Mouse (Mus musculus) limb, embryonic 14.5 days (tissue): ENCODE measurements around the gene Psmb6. TPM values are rescaled to one million over a fixed set of nuclear protein-coding genes. Genes with fewer than 3 reads are reported as not detected.

ENCODE experiments used
- ATAC-seq: fragments of 200-750 bp; cut with Nextera tagmentation; 2 replicates; pipeline ENCODE4 v1.8.0; 2017; ENCODE audit warnings: low read depth, moderate number of reproducible peaks, moderate TSS enrichment; ENCODE audit not compliant: low FRiP score
- DNase-seq: peaks from one replicate; pipeline ENCODE4 v3.0.0-alpha.2; 2015; ENCODE audit warnings: low spot score
- H3K27ac ChIP-seq: fragments of 300-500 bp; sonication (generic); replicated peaks from 2 replicates; pipeline ENCODE4 v1.5.1; 2014; ENCODE audit warnings: low read depth, mild to moderate bottlenecking, low read length, moderate library complexity, mixed read lengths
- H3K27me3 ChIP-seq: fragments of 300-500 bp; sonication (generic); 2 replicates; pipeline ENCODE4 v1.6.1; 2014; ENCODE audit warnings: low read length, mixed read lengths; ENCODE audit not compliant: control insufficient read depth, insufficient read depth
- H3K36me3 ChIP-seq: fragments of 300-500 bp; sonication (generic); 2 replicates; pipeline ENCODE4 v1.6.1; 2014; ENCODE audit warnings: mild to moderate bottlenecking, low read length, moderate library complexity, mixed read lengths; ENCODE audit not compliant: control insufficient read depth, insufficient read depth
- H3K4me1 ChIP-seq: fragments of 300-500 bp; sonication (generic); 2 replicates; pipeline ENCODE4 v1.6.1; 2014; ENCODE audit warnings: antibody characterized with exemption, low read length, mixed read lengths; ENCODE audit not compliant: control insufficient read depth, insufficient read depth
- H3K4me2 ChIP-seq: fragments of 300-500 bp; sonication (generic); replicated peaks from 2 replicates; pipeline ENCODE4 v1.6.1; 2014; ENCODE audit warnings: low read depth, mild to moderate bottlenecking, low read length, moderate library complexity; ENCODE audit not compliant: severe bottlenecking
- H3K4me3 ChIP-seq: fragments of 300-500 bp; sonication (generic); replicated peaks from 2 replicates; pipeline ENCODE4 v1.5.1; 2014; ENCODE audit warnings: low read length
- H3K9ac ChIP-seq: fragments of 300-500 bp; sonication (generic); 2 replicates; pipeline ENCODE4 v1.6.1; 2014; ENCODE audit warnings: mild to moderate bottlenecking, low read depth, low read length, moderate library complexity; ENCODE audit not compliant: severe bottlenecking
- H3K9me3 ChIP-seq: fragments of 300-500 bp; sonication (generic); 2 replicates; pipeline ENCODE4 v1.6.1; 2016; ENCODE audit warnings: low read length; ENCODE audit not compliant: control insufficient read depth
- POLR2A ChIP-seq: fragments of 200-500 bp; IDR thresholded peaks from 2 replicates; pipeline ENCODE4 v1.8.0; 2012; ENCODE audit warnings: inconsistent platforms, mild to moderate bottlenecking, moderate library complexity, borderline replicate concordance; ENCODE audit not compliant: insufficient read depth, insufficient read length; ENCODE audit errors: extremely low read depth
- WGBS: fragments of 180-500 bp; shearing (Covaris S2); extraction: QIAGEN DNeasy Blood & Tissue Kit; methylation state at CpG from one replicate; pipeline ENCODE4 v1.1.7; 2014; 5-methylcytosine and 5-hydroxymethylcytosine counted together
- polyA plus RNA-seq, 2 experiments: library from polyadenylated mRNA; depleted of rRNA in 1 of 2; stranded (reverse) in 1 of 2; unstranded in 1 of 2; fragments of >200 nt; fragmentation: Nextera tagmentation in 1 of 2; extraction: Ambion mirVana in 1 of 2; gene quantifications; 2 replicates each; pipeline versions ENCODE4 v1.2.1 to v1.2.3; 2012 to 2014

Psmb6 gene
- polyA plus RNA-seq, 2 experiments = 421 to 779 TPM

DNA sequence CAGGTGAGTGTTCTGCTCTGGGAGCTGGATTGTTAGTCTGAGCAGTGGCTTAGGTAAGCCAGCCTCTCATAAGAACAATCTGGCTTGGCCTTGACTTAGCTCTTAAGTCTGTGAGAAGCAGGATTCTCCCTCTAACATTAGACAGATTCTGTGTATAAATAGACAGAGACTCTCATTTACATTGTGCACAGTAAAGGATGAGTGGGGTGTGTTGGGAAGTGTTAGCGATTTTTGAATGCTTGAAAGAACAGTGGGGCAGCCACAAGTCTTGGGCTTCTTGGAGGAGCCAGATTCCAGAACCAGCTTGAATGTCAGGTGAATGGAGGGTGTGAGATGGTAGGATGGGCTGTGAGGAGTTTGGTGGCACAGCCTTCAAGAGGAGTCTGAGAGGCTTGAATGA lies 46.5 kb downstream of the Psmb6 start:
- H3K27me3 ChIP-seq = no peaks in the 10 kb centered on the region
- H3K4me2 ChIP-seq = no peak overlapping the region
- H3K9me3 ChIP-seq = no peaks in the 10 kb centered on the region
- DNase-seq = no peak
- no peak for TF ChIP-seq POLR2A
- ATAC-seq = no peak
- WGBS = 94% methylated on average over 1 of the region's 1 CpGs
- 0 out of 2 replicates have a peak, but pooled peaks cover 3% of the 10 kb centered on the region for H3K36me3 ChIP-seq
- H3K4me3 ChIP-seq = no peak overlapping the region
- H3K27ac ChIP-seq = no peak overlapping the region
- no peak overlapping the region for H3K9ac ChIP-seq
- H3K4me1 ChIP-seq = peaks cover 10% of the 10 kb centered on the region

DNA sequence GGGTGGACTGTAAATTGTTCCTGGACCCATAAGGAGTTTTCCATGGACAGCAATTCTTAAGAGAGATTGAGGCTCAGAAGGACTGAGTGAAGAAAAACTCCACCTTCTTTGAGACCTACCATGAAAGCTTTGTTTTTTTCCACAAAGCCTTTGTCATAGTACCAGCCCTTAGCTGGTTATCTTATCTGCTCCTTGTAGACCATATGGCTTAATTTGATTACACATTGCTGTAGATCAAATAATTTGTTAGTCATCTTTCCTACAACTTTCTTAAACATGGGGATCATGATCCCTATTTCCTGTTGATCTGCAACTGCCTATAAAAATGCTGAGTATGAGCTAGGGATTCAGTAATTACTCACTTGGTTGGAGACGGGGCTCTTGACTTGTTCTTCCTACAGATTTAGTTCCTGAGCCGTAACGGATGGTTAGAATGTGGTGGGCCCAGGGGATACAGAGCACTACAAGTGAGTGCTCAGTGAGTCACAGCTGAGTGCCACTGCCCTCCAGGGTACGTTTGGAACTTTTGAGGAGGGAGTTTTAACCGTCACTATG lies 47.3 kb downstream of the Psmb6 start:
- no peak for DNase-seq
- 58% methylated on average over 5 of the region's 5 CpGs for whole genome bisulfite sequencing
- Histone ChIP-seq H3K9me3 (no peaks in the 10 kb centered on the region), H3K36me3 (0 out of 2 replicates have a peak, but pooled peaks cover 3% of the 10 kb centered on the region), H3K4me2 (no peak overlapping the region), H3K27ac (no peak overlapping the region; the same call in 1 of the 2 replicates), H3K4me3 (no peak overlapping the region), H3K27me3 (no peaks in the 10 kb centered on the region), H3K9ac (no peak overlapping the region), H3K4me1 (peaks cover 13% of the 10 kb centered on the region)
- TF ChIP-seq POLR2A = no peak
- ATAC-seq = no peak

DNA sequence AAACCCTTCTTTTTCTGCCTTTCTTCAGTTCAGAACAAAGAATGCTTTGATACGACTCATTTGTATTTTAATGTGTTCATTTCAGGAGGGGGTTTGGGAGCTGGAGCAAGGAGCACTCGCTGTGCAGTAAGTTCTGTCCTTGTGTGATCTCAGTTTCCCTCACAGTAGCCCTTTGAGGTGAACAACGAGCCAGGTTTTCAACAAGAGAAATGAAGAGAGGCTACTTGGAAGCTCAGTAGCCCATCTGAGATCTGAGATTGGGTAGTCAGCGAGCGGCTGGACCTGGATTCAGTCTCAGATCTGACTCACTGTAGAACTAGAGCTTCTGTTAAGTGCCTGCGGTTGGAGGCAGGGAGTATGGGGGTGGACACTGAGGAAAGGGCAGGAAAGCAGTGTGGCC lies 48.7 kb downstream of the Psmb6 start:
- Histone ChIP-seq H3K4me1 (peaks cover 28% of the 10 kb centered on the region), H3K27ac (no peak overlapping the region), H3K36me3 (no peaks in the 10 kb centered on the region), H3K4me2 (no peak overlapping the region), H3K4me3 (no peak overlapping the region), H3K27me3 (no peaks in the 10 kb centered on the region), H3K9me3 (no peaks in the 10 kb centered on the region), H3K9ac (no peak overlapping the region)
- no peak for TF ChIP-seq POLR2A
- no peak for DNase-seq
- no peak for ATAC-seq
- WGBS = 69% methylated on average over 6 of the region's 6 CpGs

GRCm38 (mm10) chr11:70577201-70577600 lies 52.0 kb downstream of the Psmb6 start:
- no peak for DNase-seq
- H3K4me1 ChIP-seq = peaks cover 30% of the 10 kb centered on the region

More at GRCm38 (mm10) chr11:70577201-70577600, 52.0 kb downstream of the Psmb6 start:
- Histone ChIP-seq H3K9me3 (no peaks in the 10 kb centered on the region), H3K4me3 (no peak overlapping the region), H3K36me3 (no peaks in the 10 kb centered on the region), H3K27me3 (no peaks in the 10 kb centered on the region), H3K27ac (peak overlapping the region; percentile 38; the same call in 1 of the 2 replicates), H3K4me2 (no peak overlapping the region), H3K9ac (no peak overlapping the region)
- TF ChIP-seq POLR2A = no peak
- WGBS = 64% methylated on average over 3 of the region's 3 CpGs
- no peak for ATAC-seq

Other genes starting within 250 kb of the Psmb6 start
- gene Alox12e, start 202.7 kb upstream of the Psmb6 start, polyA plus RNA-seq (2012; rRNA removed) = 0.04 and 0.09 TPM in 2 replicates
- 0.12 and 0.26 TPM in 2 replicates for gene Alox12e, start 202.7 kb upstream of the Psmb6 start, polyA plus RNA-seq (2014; fragmentation: Nextera tagmentation; extraction: Ambion mirVana)
- gene Alox15, start 173.3 kb upstream of the Psmb6 start, polyA plus RNA-seq (2012; rRNA removed) = 0.15 and 0.31 TPM in 2 replicates
- gene Alox15, start 173.3 kb upstream of the Psmb6 start, polyA plus RNA-seq (2014; fragmentation: Nextera tagmentation; extraction: Ambion mirVana) = 0.25 TPM in 1 of 2 replicates, not detected in the other
- 37.1 and 45.2 TPM in 2 replicates for gene Pelp1, start 115.3 kb upstream of the Psmb6 start, polyA plus RNA-seq (2012; rRNA removed)
- 34.8 and 38.1 TPM in 2 replicates for gene Pelp1, start 115.3 kb upstream of the Psmb6 start, polyA plus RNA-seq (2014; fragmentation: Nextera tagmentation; extraction: Ambion mirVana)
- 48.7 and 53.6 TPM in 2 replicates for gene Arrb2, start 92.7 kb upstream of the Psmb6 start, polyA plus RNA-seq (2012; rRNA removed)
- 18.5 and 21.5 TPM in 2 replicates for gene Arrb2, start 92.7 kb upstream of the Psmb6 start, polyA plus RNA-seq (2014; fragmentation: Nextera tagmentation; extraction: Ambion mirVana)
- 27.6 and 32.4 TPM in 2 replicates for gene Med11, start 73.4 kb upstream of the Psmb6 start, polyA plus RNA-seq (2012; rRNA removed)
- 44.8 and 47.4 TPM in 2 replicates for gene Med11, start 73.4 kb upstream of the Psmb6 start, polyA plus RNA-seq (2014; fragmentation: Nextera tagmentation; extraction: Ambion mirVana)
- gene Zmynd15, start 65.9 kb upstream of the Psmb6 start, polyA plus RNA-seq (2012; rRNA removed) = 1.1 and 1.4 TPM in 2 replicates
- gene Zmynd15, start 65.9 kb upstream of the Psmb6 start, polyA plus RNA-seq (2014; fragmentation: Nextera tagmentation; extraction: Ambion mirVana) = 0.46 and 0.92 TPM in 2 replicates
- 4.4 and 5.9 TPM in 2 replicates for gene Cxcl16, start 65.4 kb upstream of the Psmb6 start, polyA plus RNA-seq (2012; rRNA removed)
- gene Cxcl16, start 65.4 kb upstream of the Psmb6 start, polyA plus RNA-seq (2014; fragmentation: Nextera tagmentation; extraction: Ambion mirVana) = 4.3 and 6.3 TPM in 2 replicates
- 0.29 and 0.50 TPM in 2 replicates for gene Tm4sf5, start 20.1 kb upstream of the Psmb6 start, polyA plus RNA-seq (2012; rRNA removed)
- gene Tm4sf5, start 20.1 kb upstream of the Psmb6 start, polyA plus RNA-seq (2014; fragmentation: Nextera tagmentation; extraction: Ambion mirVana) = 0.33 and 0.95 TPM in 2 replicates
- gene Vmo1, start 10.8 kb upstream of the Psmb6 start, polyA plus RNA-seq (2012; rRNA removed) = 0.14 TPM in 1 of 2 replicates, not detected in the other
- gene Vmo1, start 10.8 kb upstream of the Psmb6 start, polyA plus RNA-seq (2014; fragmentation: Nextera tagmentation; extraction: Ambion mirVana) = 0.30 TPM in 1 of 2 replicates, not detected in the other
- 0.24 and 0.36 TPM in 2 replicates for gene Gltpd2, start 6.2 kb upstream of the Psmb6 start, polyA plus RNA-seq (2012; rRNA removed)
- gene Gltpd2, start 6.2 kb upstream of the Psmb6 start, polyA plus RNA-seq (2014; fragmentation: Nextera tagmentation; extraction: Ambion mirVana) = 0.54 and 0.73 TPM in 2 replicates
- 1.2 TPM in 1 of 2 replicates, not detected in the other for gene Gm40193, start 7.6 kb downstream of the Psmb6 start, polyA plus RNA-seq (2012; rRNA removed)
- gene Gm40193, start 7.6 kb downstream of the Psmb6 start, polyA plus RNA-seq (2014; fragmentation: Nextera tagmentation; extraction: Ambion mirVana) = not detected in 2 replicates
- gene Pld2, start 14.7 kb downstream of the Psmb6 start, polyA plus RNA-seq (2012; rRNA removed) = 18.9 and 22.6 TPM in 2 replicates
- gene Pld2, start 14.7 kb downstream of the Psmb6 start, polyA plus RNA-seq (2014; fragmentation: Nextera tagmentation; extraction: Ambion mirVana) = 5.8 and 7.5 TPM in 2 replicates
- gene Mink1, start 37.5 kb downstream of the Psmb6 start, polyA plus RNA-seq (2012; rRNA removed) = 91.2 and 114 TPM in 2 replicates
- gene Mink1, start 37.5 kb downstream of the Psmb6 start, polyA plus RNA-seq (2014; fragmentation: Nextera tagmentation; extraction: Ambion mirVana) = 19.8 and 23.0 TPM in 2 replicates
- gene 4930544D05Rik, start 90.5 kb downstream of the Psmb6 start, polyA plus RNA-seq (2012; rRNA removed) = not detected in 2 replicates
- not detected in 2 replicates for gene 4930544D05Rik, start 90.5 kb downstream of the Psmb6 start, polyA plus RNA-seq (2014; fragmentation: Nextera tagmentation; extraction: Ambion mirVana)
- 0.13 and 0.20 TPM in 2 replicates for gene Chrne, start 93.8 kb downstream of the Psmb6 start, polyA plus RNA-seq (2012; rRNA removed)
- gene Chrne, start 93.8 kb downstream of the Psmb6 start, polyA plus RNA-seq (2014; fragmentation: Nextera tagmentation; extraction: Ambion mirVana) = 0.43 TPM in 1 of 2 replicates, not detected in the other
- gene Gp1ba, start 113.8 kb downstream of the Psmb6 start, polyA plus RNA-seq (2012; rRNA removed) = 0.47 and 0.69 TPM in 2 replicates
- gene Gp1ba, start 113.8 kb downstream of the Psmb6 start, polyA plus RNA-seq (2014; fragmentation: Nextera tagmentation; extraction: Ambion mirVana) = 0.48 and 0.56 TPM in 2 replicates
- gene Rnf167, start 121.9 kb downstream of the Psmb6 start, polyA plus RNA-seq (2012; rRNA removed) = 96.3 and 110 TPM in 2 replicates
- gene Rnf167, start 121.9 kb downstream of the Psmb6 start, polyA plus RNA-seq (2014; fragmentation: Nextera tagmentation; extraction: Ambion mirVana) = 109 and 119 TPM in 2 replicates
- gene Slc25a11, start 122.1 kb downstream of the Psmb6 start, polyA plus RNA-seq (2012; rRNA removed) = 134 and 150 TPM in 2 replicates
- 159 and 163 TPM in 2 replicates for gene Slc25a11, start 122.1 kb downstream of the Psmb6 start, polyA plus RNA-seq (2014; fragmentation: Nextera tagmentation; extraction: Ambion mirVana)
- 946 and 1,024 TPM in 2 replicates for gene Pfn1, start 129.3 kb downstream of the Psmb6 start, polyA plus RNA-seq (2012; rRNA removed)
- 1,646 and 1,675 TPM in 2 replicates for gene Pfn1, start 129.3 kb downstream of the Psmb6 start, polyA plus RNA-seq (2014; fragmentation: Nextera tagmentation; extraction: Ambion mirVana)
- gene Eno3, start 131.8 kb downstream of the Psmb6 start, polyA plus RNA-seq (2012; rRNA removed) = 75.3 and 84.6 TPM in 2 replicates
- gene Eno3, start 131.8 kb downstream of the Psmb6 start, polyA plus RNA-seq (2014; fragmentation: Nextera tagmentation; extraction: Ambion mirVana) = 60.3 and 89.9 TPM in 2 replicates
- gene Spag7, start 144.0 kb downstream of the Psmb6 start, polyA plus RNA-seq (2012; rRNA removed) = 63.3 and 93.7 TPM in 2 replicates
- gene Spag7, start 144.0 kb downstream of the Psmb6 start, polyA plus RNA-seq (2014; fragmentation: Nextera tagmentation; extraction: Ambion mirVana) = 97.0 and 98.1 TPM in 2 replicates
- 20.3 and 26.6 TPM in 2 replicates for gene Camta2, start 162.7 kb downstream of the Psmb6 start, polyA plus RNA-seq (2012; rRNA removed)
- 14.4 and 16.6 TPM in 2 replicates for gene Camta2, start 162.7 kb downstream of the Psmb6 start, polyA plus RNA-seq (2014; fragmentation: Nextera tagmentation; extraction: Ambion mirVana)
- gene Inca1, start 174.8 kb downstream of the Psmb6 start, polyA plus RNA-seq (2012; rRNA removed) = 1.3 TPM in 2 replicates
- gene Inca1, start 174.8 kb downstream of the Psmb6 start, polyA plus RNA-seq (2014; fragmentation: Nextera tagmentation; extraction: Ambion mirVana) = 0.81 and 0.93 TPM in 2 replicates
- 41.1 and 45.8 TPM in 2 replicates for gene Kif1c, start 175.2 kb downstream of the Psmb6 start, polyA plus RNA-seq (2012; rRNA removed)
- 14.6 and 16.2 TPM in 2 replicates for gene Kif1c, start 175.2 kb downstream of the Psmb6 start, polyA plus RNA-seq (2014; fragmentation: Nextera tagmentation; extraction: Ambion mirVana)
- gene Zfp3, start 238.8 kb downstream of the Psmb6 start, polyA plus RNA-seq (2012; rRNA removed) = 2.5 and 4.4 TPM in 2 replicates
- 5.9 and 7.3 TPM in 2 replicates for gene Zfp3, start 238.8 kb downstream of the Psmb6 start, polyA plus RNA-seq (2014; fragmentation: Nextera tagmentation; extraction: Ambion mirVana)